Mouse (Mus musculus) layer of hippocampus, postnatal 36 days (tissue): Measurements from ENCODE around the gene Nmnat2. TPM values are rescaled to one million over a fixed set of nuclear protein-coding genes. Genes with fewer than 3 reads are reported as not detected.
"Not testable (repeated sequence)": the region's sequence is repeated elsewhere in the genome, so short reads cannot be mapped to it uniquely, and the experiment has no call there.

Source experiments
- DNase-seq, 2 experiments: peaks; one replicate each; pipeline ENCODE4 v3.0.0; 2022
- total RNA-seq, 2 experiments: library from RNA; stranded (reverse); gene quantifications; 2 replicates each; pipeline ENCODE4 v1.2.3; 2021

Gene Nmnat2
- total RNA-seq, 2 experiments from 2014 or later, result 131 to 133 TPM

DNA sequence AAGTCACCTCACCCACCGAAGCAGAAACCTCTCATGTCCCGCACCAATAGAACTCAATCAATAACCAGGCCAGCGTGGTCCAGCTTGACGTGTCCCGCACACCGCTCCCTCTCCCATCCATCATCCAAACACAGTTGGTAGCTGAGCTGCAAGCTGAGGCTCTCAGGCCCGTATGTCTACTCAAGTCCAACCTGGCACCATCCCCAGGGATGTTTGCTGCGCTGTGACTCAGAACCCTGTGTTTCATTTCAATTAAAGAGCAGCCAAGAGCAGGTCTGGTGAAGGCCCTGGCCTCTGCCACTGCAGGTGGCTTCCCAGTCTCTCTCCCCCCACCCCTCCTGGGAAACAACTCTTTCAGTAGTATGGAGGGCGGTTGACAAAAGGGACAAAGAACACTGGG, 104.8 kb downstream of the Nmnat2 start:
- no peak for DNase-seq

DNA sequence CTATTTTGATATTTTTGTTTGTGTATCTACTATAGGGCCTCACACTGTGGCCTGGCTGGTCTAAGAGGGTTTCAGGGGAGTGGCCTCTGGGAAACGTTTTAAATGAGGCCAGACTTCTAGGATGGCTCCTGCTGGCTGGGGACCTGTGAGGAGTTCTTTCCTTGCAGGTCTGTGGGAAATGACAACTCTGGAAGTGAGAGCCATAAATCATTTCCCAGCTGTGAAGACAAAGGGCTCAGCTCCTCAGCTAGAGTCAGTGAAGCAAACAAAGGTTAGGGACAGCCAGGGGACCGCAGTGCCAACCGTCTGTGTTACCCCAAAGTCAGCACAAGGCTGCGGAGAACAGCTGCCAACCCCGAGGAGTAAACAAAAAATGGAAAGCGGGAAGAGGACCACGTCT, 107.8 kb downstream of the Nmnat2 start:
- DNase-seq, result no peak

DNA sequence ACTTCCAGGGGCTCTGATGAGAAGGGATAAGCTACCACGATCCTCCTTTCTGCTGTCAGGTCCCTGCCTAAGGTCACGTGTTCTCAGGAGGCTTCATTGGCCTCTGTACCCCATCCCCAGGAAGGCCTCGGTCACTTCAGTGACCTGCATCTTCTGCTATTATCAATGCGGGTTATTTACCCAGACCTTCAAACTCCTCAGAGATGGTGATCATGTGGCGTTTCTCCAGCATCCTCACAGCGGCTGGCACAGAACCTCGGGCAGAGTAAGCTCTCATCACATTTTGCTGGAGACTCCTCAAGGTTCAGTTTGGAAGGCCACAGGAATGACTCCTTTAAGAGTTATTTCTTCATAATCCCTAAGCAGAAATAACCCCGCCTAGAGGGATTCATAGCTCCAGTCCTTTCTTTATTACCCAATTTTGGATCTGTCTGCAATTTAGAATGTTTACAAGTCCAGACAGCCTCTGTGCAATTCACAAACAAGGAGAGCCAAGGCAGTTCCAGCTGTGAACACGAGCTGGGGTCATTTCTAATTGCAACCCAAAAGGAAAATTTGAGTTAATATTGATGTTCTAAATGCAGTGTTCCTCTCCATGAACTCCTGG, 110.1 kb downstream of the Nmnat2 start:
- no peak for DNase-seq

DNA sequence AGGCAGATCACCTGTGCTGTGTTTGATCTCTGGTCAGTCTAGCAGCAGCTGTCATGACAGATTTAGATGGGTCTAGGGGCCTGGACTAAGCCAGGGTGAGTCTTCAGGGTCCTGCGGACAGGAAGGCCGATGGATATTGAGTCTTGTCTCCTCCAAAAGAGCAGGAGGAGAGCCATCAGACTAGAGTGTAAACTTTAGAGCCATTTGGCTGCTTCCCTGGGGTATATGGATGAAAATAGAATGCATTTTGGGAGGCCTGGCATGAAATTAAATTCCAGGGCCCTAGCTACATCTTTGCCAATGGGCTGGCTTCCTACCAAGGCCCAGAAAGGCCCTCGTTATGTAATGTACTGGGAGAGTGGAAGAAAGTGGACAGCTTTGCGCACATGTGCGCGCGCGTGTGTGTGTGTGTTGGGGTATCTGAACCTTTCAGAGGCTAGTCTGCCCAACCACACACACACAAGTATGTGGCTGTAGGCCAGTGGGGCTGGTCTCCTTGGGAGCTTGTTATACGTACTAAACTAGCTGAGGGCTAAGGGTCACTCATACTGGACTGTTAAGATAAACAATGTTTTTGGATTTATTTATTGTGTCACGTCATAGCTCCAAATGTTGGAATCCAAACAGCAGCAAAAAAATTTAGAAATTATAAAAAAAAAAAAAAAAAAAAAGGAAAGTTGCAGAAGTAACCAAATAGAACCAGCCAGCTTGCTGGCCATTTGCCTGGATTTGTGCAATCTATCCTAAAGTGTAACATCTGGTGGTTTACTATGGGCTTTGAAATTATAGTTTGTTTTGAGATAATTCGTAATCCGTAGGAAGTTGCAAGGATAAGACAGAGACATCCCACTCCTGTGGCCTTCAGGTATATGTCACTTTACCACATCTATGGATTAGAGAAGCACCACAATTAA, 110.9 kb downstream of the Nmnat2 start:
- peak; percentile 24 to 30 for DNase-seq

DNA sequence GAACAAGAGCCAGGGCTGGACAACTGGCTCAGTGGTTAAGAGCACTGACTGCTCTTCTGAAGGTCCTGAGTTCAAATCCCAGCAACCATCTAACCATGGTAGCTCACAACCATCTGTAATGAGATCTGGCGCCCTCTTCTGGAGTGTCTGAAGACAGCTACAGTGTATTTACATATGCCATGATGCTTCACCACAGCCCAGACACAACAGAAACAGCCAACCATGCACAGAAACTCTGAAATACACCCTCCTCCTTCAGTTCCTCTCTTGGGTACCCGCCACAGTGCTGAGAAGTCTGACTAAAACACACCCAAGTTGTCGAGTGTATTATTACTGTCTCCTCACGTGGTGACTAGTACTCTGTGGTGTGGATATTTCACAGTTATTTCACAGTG, 111.6 kb downstream of the Nmnat2 start:
- no peak for DNase-seq

DNA sequence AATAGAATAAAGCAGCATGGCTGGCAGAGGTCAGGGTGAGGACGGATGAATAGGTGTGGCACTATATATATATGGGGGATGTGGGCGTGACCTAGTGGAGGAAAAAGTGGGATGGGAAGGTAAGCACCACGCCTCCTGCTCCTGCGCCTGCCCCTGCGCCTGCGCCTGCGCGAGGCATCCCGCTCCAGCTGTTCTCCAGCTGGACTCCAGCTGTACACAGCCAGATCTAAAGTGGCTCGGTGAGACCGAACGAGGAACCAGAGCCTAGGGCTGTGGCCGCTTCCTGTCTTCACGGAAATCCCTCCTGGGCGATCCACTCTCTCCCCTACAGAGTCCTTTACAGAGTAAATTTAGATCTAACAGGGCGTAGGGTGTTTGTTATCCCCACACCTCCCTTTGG, 116.8 kb downstream of the Nmnat2 start:
- DNase-seq, result no peak

DNA sequence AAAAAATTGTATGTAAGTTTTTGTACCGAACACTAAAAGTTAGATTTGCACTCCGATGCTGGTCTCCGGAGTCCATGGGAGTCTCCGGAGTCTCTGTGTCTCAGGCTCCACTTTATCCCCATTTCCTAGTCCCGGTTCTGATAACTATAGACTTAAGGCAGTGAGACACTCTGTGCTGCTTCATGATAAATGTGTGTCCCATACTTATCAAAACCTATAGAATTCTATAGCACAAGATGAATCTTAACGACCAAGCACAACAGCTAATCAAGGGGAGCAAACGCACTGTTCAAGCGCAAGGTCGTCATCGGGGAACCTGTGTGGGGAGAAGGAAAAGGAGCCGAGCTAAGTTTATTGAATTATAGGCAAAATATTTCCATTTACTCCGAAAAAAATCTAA, 117.2 kb downstream of the Nmnat2 start:
- DNase-seq, result no peak

DNA sequence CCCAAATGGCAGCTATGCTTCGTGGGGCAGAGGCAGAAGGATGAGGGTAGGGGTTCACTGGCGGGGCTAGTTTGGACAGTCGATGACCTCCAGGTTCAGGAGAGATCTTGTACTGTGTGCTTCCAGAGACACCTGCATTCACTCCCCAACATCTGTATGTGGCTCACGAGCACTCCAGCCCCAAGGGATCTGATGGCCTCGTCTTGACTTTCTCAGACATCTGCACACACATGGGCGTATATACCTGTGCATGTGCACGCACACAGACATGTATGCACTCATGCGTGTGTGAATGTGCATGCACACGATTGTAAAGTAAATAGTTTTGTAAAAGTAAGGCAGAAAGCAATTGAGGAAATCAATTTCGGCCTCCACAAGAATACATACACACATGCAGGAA, 117.9 kb downstream of the Nmnat2 start:
- DNase-seq, result no peak

DNA sequence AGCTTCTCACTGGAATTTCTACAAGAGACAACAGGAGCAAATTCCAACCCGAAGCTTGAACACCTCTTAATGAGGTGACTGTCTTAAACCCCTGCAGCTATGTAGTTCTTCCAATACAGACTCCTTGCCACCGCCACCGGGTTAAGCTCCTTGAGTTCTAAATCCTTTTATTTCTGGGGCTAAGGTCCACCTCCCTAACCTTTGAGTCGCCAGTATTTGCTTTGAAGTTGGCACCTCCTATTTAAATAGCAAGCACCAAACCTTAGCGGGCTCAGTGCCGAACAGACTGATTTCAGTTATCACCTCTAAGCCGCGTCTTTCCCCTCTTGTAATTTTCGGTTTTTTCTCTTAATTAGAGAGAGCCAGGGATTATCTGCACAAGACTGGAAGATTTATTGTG, 118.6 kb downstream of the Nmnat2 start:
- no peak for DNase-seq

DNA sequence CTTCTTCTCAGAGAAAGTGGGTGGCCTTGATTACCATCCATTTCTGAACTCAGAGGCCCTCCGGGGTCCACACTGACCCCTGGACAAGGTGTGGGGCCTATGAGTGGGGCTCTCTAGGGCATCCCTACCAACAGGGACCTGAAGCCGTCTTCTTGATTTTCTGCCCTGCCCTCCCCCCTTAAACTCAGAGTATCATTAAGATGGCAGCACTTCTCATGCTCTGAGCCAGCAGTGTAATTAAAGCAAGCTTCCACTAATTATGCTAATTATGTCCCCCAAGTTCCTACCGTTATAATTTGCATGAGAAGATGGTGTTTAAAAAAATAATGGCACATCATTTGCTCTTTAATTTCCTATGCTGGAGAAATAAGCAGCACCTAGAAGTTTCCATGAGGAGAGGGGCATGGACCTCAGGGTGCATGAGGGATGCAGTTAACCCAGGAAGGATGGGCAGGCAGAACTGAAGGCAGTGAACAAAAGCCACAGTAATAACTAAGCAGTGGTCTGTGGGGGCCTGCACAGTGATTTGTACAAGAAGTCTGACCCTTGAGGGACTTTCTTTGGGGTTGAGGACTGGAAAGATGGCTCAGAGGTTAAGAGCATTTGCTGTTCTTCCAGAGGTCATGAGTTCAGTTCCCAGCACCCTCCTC, 120.4 kb downstream of the Nmnat2 start:
- DNase-seq, result no peak

DNA sequence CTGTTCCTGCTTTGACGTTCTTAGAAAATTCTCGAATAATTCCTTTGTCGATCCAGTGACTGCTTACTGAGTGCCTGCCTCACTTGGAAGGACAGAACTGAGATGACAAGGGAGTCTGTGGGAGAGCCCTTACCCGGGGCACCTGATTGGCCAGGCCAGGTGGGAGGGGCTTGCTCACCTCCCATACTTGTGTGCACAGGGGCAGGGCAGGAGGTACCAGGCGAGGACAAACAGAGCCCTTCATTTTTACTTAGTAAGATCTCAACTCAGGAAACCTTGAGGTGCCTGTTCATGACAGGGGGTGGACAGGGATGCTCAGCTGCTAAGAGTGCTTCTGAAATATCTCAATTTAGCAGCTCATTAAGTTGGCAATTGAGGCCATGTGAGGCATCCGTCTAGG, 121.2 kb downstream of the Nmnat2 start:
- no peak for DNase-seq

DNA sequence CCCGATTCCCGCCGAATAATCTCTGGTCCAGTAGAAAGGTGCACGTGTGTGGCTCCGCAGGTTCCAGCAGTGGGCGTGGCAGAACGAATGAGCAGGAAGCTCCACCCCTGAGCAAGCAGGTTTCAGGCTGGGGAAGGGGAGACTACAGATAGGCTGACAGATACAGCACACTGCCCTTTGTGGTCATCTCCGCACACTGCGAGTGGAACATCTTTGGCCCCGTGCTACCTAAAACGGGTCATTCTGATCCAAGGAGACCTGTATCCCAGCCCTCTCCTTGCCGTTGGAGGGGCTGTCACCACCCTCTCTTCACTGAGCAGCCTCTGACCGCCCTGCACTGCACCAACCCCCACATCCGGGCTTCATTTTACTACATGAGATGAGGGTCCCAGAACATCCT, 128.4 kb downstream of the Nmnat2 start:
- DNase-seq, result not testable (repeated sequence)

DNA sequence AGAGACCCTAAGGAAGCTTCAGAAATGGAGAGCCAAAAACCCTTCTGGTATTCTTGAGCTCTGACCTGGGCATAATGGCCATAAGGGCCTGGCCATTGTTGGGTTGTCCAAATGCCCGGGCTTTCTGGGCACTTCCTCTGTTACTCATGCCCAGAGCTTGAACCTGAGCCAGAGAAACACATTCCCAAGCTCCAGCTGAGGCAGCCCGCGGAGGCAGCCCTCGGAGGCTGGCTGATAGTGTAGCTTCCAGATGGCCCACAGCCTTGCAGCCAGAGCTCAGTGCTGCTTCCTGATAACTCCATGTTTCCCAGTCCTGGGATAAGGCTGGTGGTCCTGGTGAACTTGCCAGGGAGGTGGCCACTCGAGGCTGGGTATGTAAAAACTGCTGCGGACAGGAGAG, 129.4 kb downstream of the Nmnat2 start:
- peak; percentile 36 to 44 for DNase-seq

DNA sequence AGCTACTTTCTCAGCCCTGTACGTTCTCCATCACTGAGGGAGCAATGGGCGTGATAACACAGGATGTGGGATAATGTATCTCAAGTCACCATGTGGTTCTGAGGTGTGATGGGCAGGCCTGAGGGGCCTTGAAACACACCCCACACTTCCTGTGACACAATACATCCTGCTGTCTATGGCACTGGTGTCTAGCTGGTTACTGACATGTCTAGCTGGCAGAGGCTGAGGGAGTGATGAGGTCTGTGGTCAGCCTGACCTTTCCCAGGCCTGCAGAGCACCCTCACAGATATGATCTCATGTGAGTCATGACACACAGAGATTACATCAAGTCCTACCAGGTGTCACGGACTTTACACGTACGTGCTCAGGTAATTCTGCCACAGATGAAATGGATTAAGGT, 130.4 kb downstream of the Nmnat2 start:
- no peak for DNase-seq

DNA sequence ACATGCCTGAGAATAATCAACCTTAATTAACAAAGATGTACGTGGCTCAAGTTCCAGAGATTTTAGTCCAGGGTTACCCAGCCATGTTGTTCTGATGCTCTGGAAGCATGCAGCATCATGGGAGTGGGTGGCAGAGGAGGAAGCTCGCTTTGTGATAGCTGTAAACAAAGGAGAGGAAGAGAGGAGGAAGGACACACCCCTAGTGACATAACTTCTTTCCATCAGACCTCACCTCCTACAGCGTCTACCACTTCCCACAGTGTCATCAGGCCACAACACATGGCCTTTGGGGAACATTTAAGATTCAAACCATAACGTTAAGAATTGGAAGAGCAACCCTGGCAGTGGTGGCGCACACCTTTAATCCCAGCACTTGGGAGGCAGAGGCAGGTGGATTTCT, 133.0 kb downstream of the Nmnat2 start:
- no peak for DNase-seq

DNA sequence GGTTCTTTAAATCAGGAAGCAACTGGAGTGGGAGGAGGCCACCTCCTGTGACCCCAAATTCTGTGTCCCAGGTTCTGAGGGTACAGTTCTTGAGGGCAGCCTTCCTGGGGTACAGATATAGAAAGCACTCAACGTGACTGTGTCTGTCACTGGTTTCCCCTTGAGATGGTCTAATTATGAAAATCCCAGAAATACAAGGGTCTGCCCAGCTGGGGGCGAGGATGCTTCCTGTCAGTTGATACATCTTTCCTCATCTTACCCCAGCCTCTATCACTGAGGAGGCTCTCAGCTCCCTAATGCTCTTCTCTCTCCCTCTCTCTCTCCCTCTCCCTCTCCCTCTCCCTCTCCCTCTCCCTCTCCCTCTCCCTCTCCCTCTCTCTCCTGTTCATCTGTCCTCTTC, 135.3 kb downstream of the Nmnat2 start:
- no peak for DNase-seq

DNA sequence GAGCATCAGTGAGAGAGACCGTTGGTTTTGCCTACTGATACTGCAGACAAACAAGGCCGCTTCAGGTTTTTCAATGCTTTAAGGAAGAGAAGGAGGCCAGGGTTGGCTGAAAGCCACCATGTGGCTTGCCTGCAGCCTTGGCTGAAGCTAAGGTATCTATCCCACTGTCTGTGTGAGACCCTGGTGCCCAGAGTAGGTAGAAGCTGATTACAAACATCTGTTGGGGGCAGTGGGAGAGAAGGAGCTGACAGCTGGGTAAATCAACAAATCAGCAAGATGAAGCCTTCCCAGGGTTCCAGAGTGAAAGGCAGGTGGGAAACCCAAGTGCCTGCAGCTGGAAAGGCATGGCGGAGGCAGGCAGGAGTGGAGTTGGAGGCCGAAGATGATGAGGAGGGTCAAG, 136.0 kb downstream of the Nmnat2 start:
- no peak for DNase-seq

DNA sequence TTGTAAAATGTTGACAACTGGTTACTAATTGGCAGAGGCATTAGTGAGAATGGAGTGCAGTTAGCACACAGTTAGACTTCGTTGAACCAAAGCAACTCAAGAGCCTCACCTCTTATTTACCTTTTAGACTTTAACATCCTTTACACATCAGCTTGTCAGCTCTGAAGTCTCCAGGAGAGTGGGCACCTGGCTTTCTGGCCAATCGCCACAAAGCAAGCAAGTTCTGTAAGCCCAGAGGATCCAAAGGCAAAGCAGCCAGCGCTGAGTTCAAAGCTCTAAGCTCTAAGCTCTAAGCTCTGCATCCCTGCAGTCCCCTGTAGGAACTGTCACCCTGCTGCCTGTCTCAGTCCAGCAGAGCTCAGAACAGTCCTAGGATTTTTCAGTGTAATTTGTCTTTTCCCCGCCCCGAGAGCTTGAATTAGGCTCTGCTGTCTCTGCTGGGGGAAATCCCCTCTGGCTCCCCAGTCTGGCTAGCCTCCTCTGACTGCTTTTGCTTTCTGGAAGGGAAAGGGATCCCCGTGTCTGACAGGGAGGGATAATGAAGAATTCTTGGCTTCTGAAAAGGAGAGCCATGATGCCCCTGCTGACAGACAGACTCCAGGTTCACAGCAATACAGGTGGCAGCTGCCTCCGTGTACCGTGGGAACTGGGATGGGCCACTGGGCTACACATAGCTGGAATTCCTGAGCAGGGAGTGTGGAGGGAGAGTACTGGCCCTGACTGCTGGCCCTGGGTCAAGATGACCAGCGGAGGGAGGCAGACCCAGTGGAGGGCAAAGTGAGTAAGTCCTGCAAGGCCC, 136.8 kb downstream of the Nmnat2 start:
- no peak for DNase-seq

DNA sequence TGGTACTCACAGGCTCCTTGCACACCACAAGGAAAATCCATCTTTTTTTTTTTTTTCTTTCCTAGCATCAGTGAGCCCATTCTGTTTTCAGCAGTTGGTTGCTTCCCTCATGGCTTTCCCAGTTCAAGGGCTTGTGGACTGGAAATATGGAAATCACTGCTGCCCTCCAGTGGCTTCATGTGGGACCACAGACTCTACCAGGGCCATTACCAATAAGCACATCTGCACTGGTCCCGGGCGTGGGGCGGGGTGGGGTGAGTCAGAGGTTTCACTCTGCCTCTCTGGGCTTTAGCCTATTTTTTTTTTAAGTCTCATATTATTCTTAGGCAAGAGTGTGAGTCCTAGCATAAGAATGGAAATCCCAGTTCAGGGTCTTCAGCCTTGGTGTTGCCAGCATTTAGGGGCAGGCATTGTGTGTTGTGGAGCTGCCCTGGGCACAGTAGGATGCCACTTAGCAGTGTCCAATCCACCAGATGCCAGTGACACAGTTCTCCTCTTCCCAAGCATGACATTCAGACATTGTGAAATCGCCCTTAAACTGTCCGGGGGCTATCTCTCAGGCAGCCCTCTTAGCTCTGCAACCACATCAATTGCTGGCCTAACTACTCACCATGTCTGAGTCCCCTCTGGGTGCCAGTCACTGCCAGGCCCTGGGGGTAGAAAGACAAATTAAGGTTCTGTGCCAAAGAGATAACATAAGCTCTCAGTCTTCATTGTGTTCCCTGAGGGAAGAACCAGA, 137.6 kb downstream of the Nmnat2 start:
- peak; percentile 57 to 66 for DNase-seq

DNA sequence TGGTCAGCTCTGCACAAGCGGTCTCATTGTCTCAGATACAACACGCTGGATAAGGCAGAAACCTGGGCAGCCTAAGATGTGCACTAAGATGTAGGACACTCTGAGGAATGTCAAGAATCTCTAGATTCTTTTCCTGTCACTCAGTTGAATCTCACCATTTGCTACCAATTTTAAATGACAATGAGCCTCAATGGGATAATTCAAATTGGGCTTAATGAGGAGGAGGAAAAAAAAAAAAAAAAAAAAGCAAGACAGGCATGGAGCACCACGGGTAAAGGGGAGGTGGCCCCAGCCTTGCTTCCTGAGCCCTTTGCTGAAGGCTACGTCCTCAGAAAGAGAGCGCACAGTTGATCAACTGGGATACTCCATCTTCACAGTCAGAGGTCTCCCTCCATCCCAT, 138.4 kb downstream of the Nmnat2 start:
- no peak for DNase-seq

DNA sequence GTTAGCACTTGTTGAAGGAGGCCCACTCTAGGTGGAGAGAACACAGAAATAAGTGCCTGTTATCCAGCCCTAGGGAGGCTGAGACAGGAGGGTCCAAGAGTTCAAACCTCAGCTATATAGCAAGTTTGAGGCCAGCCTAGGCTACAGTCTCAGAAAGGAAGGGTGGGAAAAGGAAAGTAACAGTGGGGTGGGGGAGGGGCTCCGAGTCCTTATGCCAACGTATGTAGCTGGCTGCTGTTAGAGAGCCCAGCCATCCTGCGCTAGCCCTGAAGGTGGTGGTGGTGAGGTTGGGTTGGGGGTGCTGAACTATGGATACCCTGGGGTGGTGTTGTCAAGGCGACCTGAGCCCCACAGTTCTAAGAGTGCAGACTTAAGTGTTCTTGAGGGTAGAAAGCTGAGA, 138.8 kb downstream of the Nmnat2 start:
- no peak for DNase-seq
